Mouse (Mus musculus): ENCODE data around the gene 4933428G20Rik.

Gene 4933428G20Rik

GRCm38 (mm10) chr11:97532950-97533582 is 32.9 kb upstream of the 4933428G20Rik start:
- DNase-seq (ENCODE audit: low spot score in 2 of 2) = no peak

- no peak for DNase-seq (ENCODE audit: low spot score in 2 of 2)
Observed at GRCm38 (mm10) chr11:97532354-97532753, 32.2 kb upstream of the 4933428G20Rik start.

DNA sequence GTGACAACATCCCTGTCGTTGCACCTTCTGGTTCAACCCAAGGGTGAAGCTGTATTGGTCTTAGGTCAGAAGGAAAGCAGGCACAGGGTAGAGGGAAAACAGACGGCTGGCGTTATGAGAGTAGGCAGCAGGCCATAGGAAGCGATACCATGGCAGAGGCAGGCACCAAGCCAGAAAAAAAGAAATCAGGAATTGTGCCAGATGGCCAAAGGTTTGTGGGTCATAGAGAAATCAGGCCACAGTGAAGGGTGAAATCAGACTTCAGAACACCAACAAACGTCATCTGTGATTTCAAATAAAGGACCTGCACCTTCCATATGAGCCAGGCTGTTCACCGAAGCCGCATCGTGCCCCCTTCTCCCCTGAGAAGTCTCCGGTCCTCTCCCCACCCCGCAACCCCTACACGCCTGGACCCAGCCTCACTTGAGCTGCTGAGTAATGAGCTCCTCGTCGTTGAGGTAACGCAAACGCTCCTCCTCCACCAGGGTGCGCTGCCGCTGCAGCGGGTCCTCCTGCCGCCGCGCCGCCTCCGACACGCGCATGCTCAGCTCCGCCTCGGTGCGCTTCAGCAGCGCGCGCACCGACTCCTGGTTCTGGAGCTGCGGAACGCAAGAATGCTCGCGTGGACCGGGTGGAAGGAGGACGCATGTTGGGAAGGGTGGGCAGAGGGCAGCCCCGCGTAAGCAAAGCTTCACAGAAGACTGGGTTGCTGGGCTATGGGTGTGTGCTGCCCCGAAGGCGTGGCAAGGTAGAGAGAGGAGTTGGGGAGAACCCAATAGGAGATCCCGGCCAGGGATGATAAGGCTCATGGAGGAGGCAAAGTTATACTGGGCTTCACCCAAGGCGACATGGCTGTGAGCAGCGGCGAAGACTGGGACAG is 31.5 kb upstream of the 4933428G20Rik start:
- DNase-seq (ENCODE audit: low spot score in 2 of 2) = peak; percentile 80 to 90

GRCm38 (mm10) chr11:97530961-97531360 is 30.8 kb upstream of the 4933428G20Rik start:
- no peak for DNase-seq (ENCODE audit: low spot score in 2 of 2)

- no peak for DNase-seq (ENCODE audit: low spot score in 2 of 2)
Observed at GRCm38 (mm10) chr11:97530069-97530468, 29.9 kb upstream of the 4933428G20Rik start.

DNA sequence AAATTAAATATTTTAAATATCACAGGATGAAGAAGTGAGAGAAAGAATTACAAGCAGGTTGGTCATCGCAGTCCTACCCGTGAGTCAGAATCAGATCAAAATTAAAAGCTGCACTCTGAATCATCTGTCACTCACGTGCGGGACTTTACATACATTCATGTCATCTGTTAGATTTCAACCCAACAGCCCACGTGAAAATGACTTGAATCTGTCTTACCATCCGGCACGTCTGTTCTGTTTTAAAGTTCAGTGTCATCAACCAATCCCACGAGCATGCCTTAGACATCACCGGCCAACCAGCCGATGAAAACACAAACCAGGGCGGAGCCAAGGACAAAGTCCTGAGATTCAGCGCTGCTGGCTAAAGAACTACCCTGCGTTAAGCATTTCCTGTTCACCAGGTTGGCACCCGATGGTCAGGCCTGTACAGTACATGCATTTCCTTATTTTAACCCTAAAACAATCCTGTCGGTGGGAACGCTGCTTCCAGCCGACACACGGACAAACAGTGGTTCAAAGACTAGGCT is 28.2 kb upstream of the 4933428G20Rik start:
- no peak for DNase-seq (ENCODE audit: low spot score in 2 of 2)

- DNase-seq (ENCODE audit: low spot score in 2 of 2) = no peak
Observed at GRCm38 (mm10) chr11:97525313-97525712, 25.2 kb upstream of the 4933428G20Rik start.

- DNase-seq (ENCODE audit: low spot score in 2 of 2) = no peak
Observed at GRCm38 (mm10) chr11:97524306-97524705, 24.2 kb upstream of the 4933428G20Rik start.

DNA sequence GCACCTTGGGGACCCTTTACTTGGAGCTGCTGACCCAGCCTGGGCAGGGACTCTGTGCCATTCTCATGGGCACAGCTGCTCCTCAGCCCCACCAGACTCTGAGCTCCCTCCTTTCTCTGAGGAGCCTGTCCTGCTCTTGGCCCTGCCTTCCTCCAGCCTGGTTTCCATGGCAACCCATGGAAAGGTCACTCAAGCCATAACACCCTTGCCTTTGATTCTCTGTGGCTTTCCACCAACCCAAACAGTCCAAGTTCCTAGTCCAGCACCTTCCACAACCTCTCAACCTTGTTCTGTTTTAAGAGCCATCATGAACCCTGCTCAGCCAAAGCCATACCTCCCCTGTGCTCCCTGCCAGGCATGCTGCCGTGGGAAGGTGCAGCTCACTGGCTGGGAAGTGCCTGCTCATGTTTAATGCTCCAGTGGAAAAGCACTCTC is 23.7 kb upstream of the 4933428G20Rik start:
- DNase-seq (ENCODE audit: low spot score in 2 of 2) = no peak

GRCm38 (mm10) chr11:97523107-97523506 is 23.0 kb upstream of the 4933428G20Rik start:
- no peak for DNase-seq (ENCODE audit: low spot score in 2 of 2)

DNA sequence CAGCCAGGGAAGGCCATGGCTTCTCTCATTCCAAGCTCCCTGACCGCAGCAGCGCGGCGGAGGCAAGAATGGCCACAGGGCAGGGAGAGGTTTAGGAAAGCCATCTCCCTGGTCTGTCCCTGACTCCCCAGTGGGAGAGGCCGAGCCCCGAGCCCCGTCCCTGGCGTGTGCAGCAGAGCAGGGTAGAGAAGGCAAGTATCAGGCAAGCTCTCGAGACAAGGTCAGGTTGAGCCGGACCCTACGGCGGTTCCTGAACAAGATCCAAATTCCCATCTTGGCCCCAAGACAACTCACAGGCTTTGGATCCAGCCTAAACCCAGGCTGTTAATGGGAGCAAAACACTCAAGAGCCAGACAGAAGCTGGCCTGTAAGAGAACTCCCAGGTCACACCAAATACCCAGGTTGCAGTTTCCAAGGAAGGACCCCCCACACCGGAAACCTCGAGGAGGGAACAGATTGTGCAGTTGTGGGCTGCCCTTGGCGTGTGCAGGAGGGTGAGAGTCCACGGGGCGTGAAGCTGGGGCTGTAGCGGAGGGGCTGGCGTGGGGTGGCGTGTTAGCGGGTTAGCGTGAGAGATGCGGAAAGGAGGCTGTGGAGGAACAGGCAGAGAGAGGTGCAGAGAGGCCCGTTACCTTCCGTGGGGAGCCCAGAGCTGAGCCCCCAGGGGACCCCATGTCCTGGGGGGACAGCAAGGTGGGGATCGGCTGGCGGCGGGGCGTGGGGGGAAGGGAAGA is 21.8 kb upstream of the 4933428G20Rik start:
- DNase-seq (ENCODE audit: low spot score in 2 of 2) = no peak

GRCm38 (mm10) chr11:97520541-97520940 is 20.4 kb upstream of the 4933428G20Rik start:
- no peak for DNase-seq (ENCODE audit: low spot score in 2 of 2)

GRCm38 (mm10) chr11:97513066-97513465 is 12.9 kb upstream of the 4933428G20Rik start:
- DNase-seq (ENCODE audit: low spot score in 2 of 2) = no peak

GRCm38 (mm10) chr11:97512511-97512910 is 12.4 kb upstream of the 4933428G20Rik start:
- DNase-seq (ENCODE audit: low spot score in 2 of 2) = no peak

DNA sequence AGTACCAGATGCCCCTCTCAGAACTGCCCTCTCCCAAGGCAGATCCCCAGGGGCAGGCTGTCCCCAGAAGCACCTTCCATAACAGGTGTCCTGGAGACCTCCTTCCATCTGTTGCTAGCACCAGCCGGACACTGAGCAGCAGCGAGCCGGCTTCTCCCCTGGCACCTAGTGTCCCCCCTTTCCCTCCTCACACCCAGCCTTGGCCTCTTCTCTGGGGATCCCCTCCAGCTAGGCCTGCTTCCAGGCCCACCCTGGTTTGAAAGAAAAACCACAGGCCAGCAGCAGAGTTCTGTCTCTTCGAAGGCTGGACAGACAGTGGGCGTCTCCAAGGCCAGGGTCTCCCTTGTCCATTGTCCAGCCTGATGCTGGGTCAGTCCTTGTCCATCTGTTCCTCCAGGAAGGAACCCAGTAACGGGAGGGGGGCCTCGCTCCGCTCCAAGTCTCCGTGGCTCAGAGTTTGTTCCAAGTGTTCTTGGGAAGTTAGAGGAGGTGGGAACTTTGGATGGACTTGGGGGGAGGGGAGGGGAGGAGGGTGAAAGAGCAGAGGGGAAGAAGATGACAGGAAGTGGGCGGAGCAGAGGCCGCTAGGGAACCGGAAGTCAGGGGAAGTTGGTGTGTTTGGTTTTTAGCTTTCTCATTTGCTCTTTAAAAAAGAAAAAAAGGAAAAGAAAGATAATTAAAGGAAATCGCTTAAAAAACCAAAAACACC is 11.7 kb upstream of the 4933428G20Rik start:
- DNase-seq (ENCODE audit: low spot score in 2 of 2) = peak in 1 of 2 experiments; percentile 59

GRCm38 (mm10) chr11:97510966-97511660 is 11.0 kb upstream of the 4933428G20Rik start:
- peak in 1 of 2 experiments; percentile 49 for DNase-seq (ENCODE audit: low spot score in 2 of 2)

DNA sequence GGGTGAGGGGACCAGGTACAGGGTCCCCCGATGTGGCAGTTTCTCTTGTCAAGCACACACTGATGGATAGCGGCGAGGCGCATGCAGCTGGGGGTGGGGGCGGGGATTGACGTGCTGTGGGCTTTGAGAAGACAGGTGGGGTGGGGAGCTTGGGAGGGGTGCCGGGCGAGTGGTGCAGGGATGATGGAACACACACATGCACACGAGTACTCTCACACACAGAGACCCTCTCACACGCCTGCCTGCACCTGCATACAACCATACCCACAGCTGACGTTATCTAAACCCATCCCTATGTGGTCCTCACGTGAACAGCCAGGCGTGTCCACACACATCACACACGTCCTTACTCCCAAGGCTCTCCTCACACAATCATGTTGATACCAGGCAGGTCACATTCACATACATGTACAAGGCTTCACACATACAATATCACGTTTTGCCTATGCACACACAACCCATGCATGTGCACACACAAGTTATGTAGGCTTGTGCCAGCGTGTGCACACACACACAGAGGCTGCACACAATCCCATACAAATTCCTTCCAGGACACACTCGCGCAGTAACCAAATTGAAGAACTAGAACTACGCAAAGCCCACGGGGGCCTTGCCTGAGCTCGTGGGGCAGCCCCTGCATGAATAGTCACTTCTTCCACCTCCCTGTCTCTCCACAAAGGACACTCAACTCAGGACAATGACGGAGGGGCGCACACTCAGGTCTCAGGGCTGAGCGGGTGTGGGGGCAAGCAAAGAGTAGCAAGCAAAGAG is 9.8 kb upstream of the 4933428G20Rik start:
- no peak for DNase-seq (ENCODE audit: low spot score in 2 of 2)

DNA sequence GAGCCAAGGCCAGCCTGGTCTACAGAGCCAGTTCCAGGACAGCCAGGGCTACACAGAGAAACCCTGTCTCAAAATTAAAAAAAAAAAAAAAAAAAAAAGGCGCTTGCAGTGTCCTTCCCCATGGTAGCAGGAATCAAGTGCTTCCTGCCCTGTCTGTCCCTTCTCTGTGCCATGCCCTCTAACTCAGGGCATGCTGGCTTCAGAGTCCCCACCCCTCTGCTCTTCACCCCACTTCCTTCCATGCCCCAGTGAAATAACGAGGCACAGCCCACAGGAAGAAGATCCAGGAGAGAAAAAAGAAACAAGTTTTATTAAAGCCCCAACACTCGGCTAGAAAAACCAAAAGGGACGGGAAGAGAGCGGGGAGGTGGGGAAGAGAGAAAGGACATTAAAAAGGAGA is 8.9 kb upstream of the 4933428G20Rik start:
- DNase-seq (ENCODE audit: low spot score in 2 of 2) = no peak

DNA sequence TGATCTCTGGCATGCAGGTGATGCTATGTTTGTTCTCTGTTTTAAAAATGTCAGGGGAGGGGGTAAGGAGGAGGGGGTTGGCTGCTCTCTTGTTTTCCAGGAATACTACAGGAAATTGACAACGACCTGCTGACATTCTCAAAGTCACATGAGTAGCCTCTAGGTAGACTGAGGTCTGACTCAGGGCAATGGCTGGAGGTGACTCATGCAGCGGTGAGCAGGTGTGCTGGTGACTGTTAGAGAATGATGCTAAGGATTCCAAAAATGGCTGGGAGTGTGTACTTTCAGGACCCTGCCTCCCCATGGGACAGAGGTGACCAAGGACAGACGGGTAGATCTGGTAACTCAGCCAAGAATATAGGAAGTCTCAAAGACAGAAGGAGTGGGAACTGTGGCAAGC is 8.1 kb upstream of the 4933428G20Rik start:
- DNase-seq (ENCODE audit: low spot score in 2 of 2) = no peak

- DNase-seq (ENCODE audit: low spot score in 2 of 2) = no peak
Observed at GRCm38 (mm10) chr11:97506331-97506730, 6.2 kb upstream of the 4933428G20Rik start.
